In the genomic region with DNA sequence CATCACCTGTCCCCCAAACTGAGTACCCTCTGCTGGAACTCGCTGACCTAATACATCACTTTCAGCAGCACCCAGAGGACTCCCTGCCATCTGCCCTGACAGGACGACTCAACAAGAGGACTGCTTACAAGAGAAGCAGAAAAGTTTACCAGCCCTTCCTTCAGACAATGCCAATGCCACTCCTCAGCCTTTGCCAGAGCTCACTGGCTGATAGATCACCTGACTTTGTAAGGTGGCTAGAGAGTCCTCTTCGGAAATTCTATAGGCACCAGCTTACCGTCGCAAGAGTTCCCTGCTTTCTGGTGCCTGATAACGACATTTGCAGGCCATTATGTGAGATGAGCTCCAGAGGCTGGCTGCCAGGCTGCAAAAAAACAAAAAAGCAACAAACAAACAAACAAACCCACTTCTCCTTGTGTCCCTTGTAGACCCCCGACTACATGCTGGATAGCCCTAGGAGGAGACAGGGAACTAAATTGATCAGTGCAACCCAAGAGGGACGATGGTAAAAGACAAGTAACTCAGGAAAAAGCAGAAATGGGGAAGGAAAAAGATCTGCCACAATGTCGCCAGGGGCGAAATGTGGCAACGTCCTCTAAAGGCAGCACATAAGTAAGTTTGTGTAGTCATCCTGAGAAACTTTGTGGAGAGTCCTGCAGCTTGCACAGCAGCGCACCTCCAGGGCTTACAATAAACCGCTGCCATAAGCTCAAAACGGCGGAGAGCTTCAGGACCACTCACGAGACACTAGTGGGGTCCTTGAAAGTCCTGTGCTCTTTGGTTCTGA, we compare ENCODE assay signal across 7 mouse cellular contexts. TPM values are rescaled to one million over a fixed set of nuclear protein-coding genes. Genes with fewer than 3 reads are reported as not detected.
DNase-seq lines count a peak whose midpoint lies in the region; ATAC-seq and TF ChIP-seq lines count a peak whose summit lies in the region.

No protein-coding gene starts in this region.

- no peaks in the 10 kb centered on the region for H3K9me3 ChIP-seq in forebrain, embryonic 11.5 days (ENCODE audit: control insufficient read depth, low read length)
- H3K9me3 ChIP-seq in liver, embryonic 14.5 days (ENCODE audit: control insufficient read depth, low read length), result no peaks in the 10 kb centered on the region

- H3K27me3 ChIP-seq in thymus, adult 2 months (ENCODE audit: control insufficient read depth, insufficient read depth, low read length), result no peaks in the 10 kb centered on the region
- H3K27me3 ChIP-seq in forebrain, embryonic 11.5 days (ENCODE audit: control insufficient read depth, insufficient read depth, low read length), result no peaks in the 10 kb centered on the region
- H3K27me3 ChIP-seq in liver, embryonic 14.5 days (ENCODE audit: control insufficient read depth, insufficient read depth, low read length), result no peaks in the 10 kb centered on the region

- H3K27ac ChIP-seq in thymus, adult 2 months (ENCODE audit: control insufficient read depth, insufficient read depth, low read length), result peak overlapping the region; percentile 45; the same call in 1 of the 2 replicates
- no peak overlapping the region for H3K27ac ChIP-seq in forebrain, embryonic 11.5 days (ENCODE audit: low read depth, low read length)
- peak overlapping the region; percentile 70 for H3K27ac ChIP-seq in liver, embryonic 14.5 days

- no peak for TF ChIP-seq EP300 in liver, embryonic 14.5 days (IDR thresholded peaks at IDR 0.05; ENCODE audit: low read depth)

- no peak for TF ChIP-seq CTCF in thymus, adult 2 months (IDR thresholded peaks at IDR 0.05; ENCODE audit: borderline replicate concordance, control insufficient read depth, extremely low read depth, insufficient read depth, low read length, poor library complexity)
- no peak for TF ChIP-seq CTCF in liver, embryonic 14.5 days (IDR thresholded peaks at IDR 0.05; ENCODE audit: low read depth)

- H3K4me3 ChIP-seq in thymus, adult 2 months (ENCODE audit: control insufficient read depth, insufficient read depth, low read length), result peak overlapping the region; percentile 64
- peak overlapping the region; percentile 82 for H3K4me3 ChIP-seq in forebrain, embryonic 11.5 days (ENCODE audit: low read depth, low read length)
- peak overlapping the region; percentile 73 to 97 for H3K4me3 ChIP-seq in liver, embryonic 14.5 days (ENCODE audit: insufficient read depth in 1 of 2, low read depth in 2 of 2, low read length in 2 of 2)

- no peak for ATAC-seq in forebrain, embryonic 11.5 days (replicated peaks; ENCODE audit: low FRiP score)
- peak; percentile 7; the same call in 1 of the 2 replicates for ATAC-seq in liver, embryonic 14.5 days (ENCODE audit: insufficient read depth)

- no peaks in the 10 kb centered on the region for H3K36me3 ChIP-seq in thymus, adult 2 months (ENCODE audit: control insufficient read depth, insufficient read depth, low read length)
- H3K36me3 ChIP-seq in forebrain, embryonic 11.5 days (ENCODE audit: control insufficient read depth, insufficient read depth, low read length), result peaks cover 2% of the 10 kb centered on the region; the same call in 1 of the 2 replicates
- peaks cover 14% of the 10 kb centered on the region for H3K36me3 ChIP-seq in liver, embryonic 14.5 days (replicated peaks; ENCODE audit: control insufficient read depth, insufficient read depth, low read depth)

- H3K4me2 ChIP-seq in forebrain, embryonic 11.5 days (ENCODE audit: low read depth, low read length, severe bottlenecking), result peak overlapping the region; percentile 82
- peak overlapping the region; percentile 96 for H3K4me2 ChIP-seq in liver, embryonic 14.5 days (ENCODE audit: low read depth)

- no peak for DNase-seq in thymus, adult 2 months
- no peak for DNase-seq in thymus, adult 18-20 months
- no peak for DNase-seq in forebrain, embryonic 11.5 days (ENCODE audit: low spot score)
- DNase-seq in liver, embryonic 14.5 days (ENCODE audit: low read depth in 3 of 3, low spot score in 3 of 3), result peak in 1 of 3 experiments; percentile 45
- no peak for DNase-seq in adrenal gland, postnatal 4 days (ENCODE audit: low spot score in 2 of 2)
- DNase-seq in urinary bladder, postnatal 10 days (ENCODE audit: low spot score), result no peak
- no peak for DNase-seq in thymus, postnatal 36 days

- TF ChIP-seq POLR2A in thymus, adult 2 months (IDR thresholded peaks at IDR 0.05; ENCODE audit: control insufficient read depth, extremely low read depth, insufficient read depth, low read length, poor library complexity), result no peak

- H3K9ac ChIP-seq in forebrain, embryonic 11.5 days (ENCODE audit: low read length), result peak overlapping the region; percentile 72
- H3K9ac ChIP-seq in liver, embryonic 14.5 days (replicated peaks), result peak overlapping the region; percentile 85

- WGBS in thymus, adult 2 months, result 18% methylated on average over 16 of the region's 16 CpGs
- WGBS in forebrain, embryonic 11.5 days, result 34% methylated on average over 16 of the region's 16 CpGs
- 11% methylated on average over 16 of the region's 16 CpGs for WGBS in liver, embryonic 14.5 days (ENCODE audit: insufficient replicate concordance)

- H3K4me1 ChIP-seq in thymus, adult 2 months (replicated peaks; ENCODE audit: control insufficient read depth, insufficient read depth, low read length), result peaks cover 13% of the 10 kb centered on the region
- H3K4me1 ChIP-seq in forebrain, embryonic 11.5 days (replicated peaks; ENCODE audit: control insufficient read depth, insufficient read depth, low read length), result peaks cover 5% of the 10 kb centered on the region; the same call in 1 of the 2 replicates
- peaks cover 11 to 15% of the 10 kb centered on the region in 2 experiments for H3K4me1 ChIP-seq in liver, embryonic 14.5 days (replicated peaks; ENCODE audit: control insufficient read depth in 2 of 2, insufficient read depth in 2 of 2, low read length in 1 of 2)

RNA-seq across cellular contexts. Expression of a gene that starts 0.9 kb away (rescaled TPM):
- polyA plus RNA-seq in thymus, adult 2 months (2012; rRNA removed), result 40.2 and 42.0 TPM in 2 replicates
- 94.3 and 103 TPM in 2 replicates for polyA plus RNA-seq in forebrain, embryonic 11.5 days (2014; fragmentation: Nextera tagmentation; extraction: Ambion mirVana)
- polyA plus RNA-seq in liver, embryonic 14.5 days (2012; rRNA removed), result 25.3 and 41.2 TPM in 2 replicates
- polyA plus RNA-seq in liver, embryonic 14.5 days (2014; fragmentation: Nextera tagmentation; extraction: Ambion mirVana), result 56.8 and 59.8 TPM in 2 replicates
- 10 to 100 TPM; 52.0 to 57.9 TPM for total RNA-seq in adrenal gland, postnatal 4 days (2021)

RNA-seq across cellular contexts. Expression of a gene that starts 6.7 kb away (rescaled TPM):
- 30.0 and 30.5 TPM in 2 replicates for polyA plus RNA-seq in thymus, adult 2 months (2012; rRNA removed)
- 36.6 and 41.0 TPM in 2 replicates for polyA plus RNA-seq in forebrain, embryonic 11.5 days (2014; fragmentation: Nextera tagmentation; extraction: Ambion mirVana)
- polyA plus RNA-seq in liver, embryonic 14.5 days (2012; rRNA removed), result 13.3 and 23.6 TPM in 2 replicates
- polyA plus RNA-seq in liver, embryonic 14.5 days (2014; fragmentation: Nextera tagmentation; extraction: Ambion mirVana), result 16.2 and 17.4 TPM in 2 replicates
- 10 to 100 TPM; 27.3 to 32.2 TPM for total RNA-seq in adrenal gland, postnatal 4 days (2021)

RNA-seq across cellular contexts. Expression of a gene that starts 9.4 kb away (rescaled TPM):
- polyA plus RNA-seq in thymus, adult 2 months (2012; rRNA removed), result 56.8 and 79.8 TPM in 2 replicates
- 90.3 and 95.7 TPM in 2 replicates for polyA plus RNA-seq in forebrain, embryonic 11.5 days (2014; fragmentation: Nextera tagmentation; extraction: Ambion mirVana)
- polyA plus RNA-seq in liver, embryonic 14.5 days (2012; rRNA removed), result 40.2 and 41.1 TPM in 2 replicates
- polyA plus RNA-seq in liver, embryonic 14.5 days (2014; fragmentation: Nextera tagmentation; extraction: Ambion mirVana), result 64.2 and 70.5 TPM in 2 replicates
- 10 to 100 TPM; 58.9 to 62.8 TPM for total RNA-seq in adrenal gland, postnatal 4 days (2021)

RNA-seq across cellular contexts. Expression of a gene that starts 18.4 kb away (rescaled TPM):
- 0.23 and 0.66 TPM in 2 replicates for polyA plus RNA-seq in thymus, adult 2 months (2012; rRNA removed)
- 0.08 TPM in 1 of 2 replicates, not detected in the other for polyA plus RNA-seq in forebrain, embryonic 11.5 days (2014; fragmentation: Nextera tagmentation; extraction: Ambion mirVana)
- 0.08 and 0.10 TPM in 2 replicates for polyA plus RNA-seq in liver, embryonic 14.5 days (2012; rRNA removed)
- 0.13 TPM in 1 of 2 replicates, not detected in the other for polyA plus RNA-seq in liver, embryonic 14.5 days (2014; fragmentation: Nextera tagmentation; extraction: Ambion mirVana)
- total RNA-seq in adrenal gland, postnatal 4 days (2021), result under 1 TPM; 0.59 to 0.62 TPM

RNA-seq across cellular contexts. Expression of a gene that starts 26.7 kb away (rescaled TPM):
- 503 and 561 TPM in 2 replicates for polyA plus RNA-seq in thymus, adult 2 months (2012; rRNA removed)
- 577 and 597 TPM in 2 replicates for polyA plus RNA-seq in forebrain, embryonic 11.5 days (2014; fragmentation: Nextera tagmentation; extraction: Ambion mirVana)
- polyA plus RNA-seq in liver, embryonic 14.5 days (2012; rRNA removed), result 177 and 190 TPM in 2 replicates
- 227 and 235 TPM in 2 replicates for polyA plus RNA-seq in liver, embryonic 14.5 days (2014; fragmentation: Nextera tagmentation; extraction: Ambion mirVana)
- 100 to 1,000 TPM; 375 to 388 TPM for total RNA-seq in adrenal gland, postnatal 4 days (2021)
